Mouse (Mus musculus) erythroblast, embryonic 14.5 days (primary cell): ENCODE results near the gene Gna15.

ENCODE experiments used
- GATA1 ChIP-seq: IDR thresholded peaks from 2 replicates; pipeline ENCODE4 v1.6.1; 2012; ENCODE audit warnings: low read length, inconsistent platforms, mixed read lengths
- TAL1 ChIP-seq: IDR thresholded peaks from 3 replicates; pipeline ENCODE4 v1.6.1; 2012; ENCODE audit warnings: low read length, inconsistent platforms, mixed read lengths

DNA sequence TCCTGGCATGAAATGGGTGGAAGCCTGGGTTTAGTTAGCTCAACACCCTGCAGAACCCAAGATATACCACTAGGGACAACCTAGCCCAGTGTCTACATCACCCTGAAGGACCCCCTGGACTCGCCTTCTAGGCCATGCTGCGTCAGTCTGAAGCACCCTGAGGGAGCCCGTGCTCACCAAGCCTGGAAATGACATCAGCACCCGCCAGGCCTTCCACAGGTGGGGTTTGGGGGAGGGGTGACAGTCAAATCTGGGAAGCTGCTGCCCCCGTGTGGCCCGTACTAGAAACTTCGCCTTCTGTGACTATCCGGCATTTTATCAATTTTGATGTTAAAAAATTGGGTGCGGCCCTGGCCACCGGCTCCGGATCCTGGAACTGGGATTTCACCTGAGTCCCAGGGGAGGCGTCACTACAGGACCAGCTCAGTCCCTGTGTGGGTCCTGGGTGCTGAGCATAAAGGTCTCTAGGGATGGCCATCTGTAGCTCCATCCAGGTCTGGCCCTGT, 27.6 kb upstream of the Gna15 start:
- TF ChIP-seq GATA1 (no peak), TAL1 (no peak)
